Mouse (Mus musculus): ENCODE measurements around the gene Il10.

GRCm38 (mm10) chr1:131050011-131050410 lies 30.4 kb downstream of the Il10 start:
- TF ChIP-seq CTCF (IDR thresholded peaks at IDR 0.05; ENCODE audit: low read depth, low read length) = no peak
- TF ChIP-seq POLR2A (IDR thresholded peaks at IDR 0.05; ENCODE audit: borderline replicate concordance, low read depth, low read length) = no peak

Data from bone marrow macrophage, adult 2 months (primary cell).